Mouse (Mus musculus) embryonic facial prominence, embryonic 11.5 days (tissue): Measurements from ENCODE around the gene Sept4. TPM values are rescaled to one million over a fixed set of nuclear protein-coding genes. Genes with fewer than 3 reads are reported as not detected.
A peak's percentile ranks its signal among the peaks of the same experiment; 100 is the strongest.

ENCODE experiments used
- ATAC-seq: fragments of 200-750 bp; cut with Nextera tagmentation; replicated peaks from 2 replicates; pipeline ENCODE4 v1.8.0; 2017; ENCODE audit warnings: low read depth; ENCODE audit not compliant: insufficient number of reproducible peaks, low FRiP score, low TSS enrichment
- DNase-seq: peaks from one replicate; pipeline ENCODE4 v3.0.0-alpha.2; 2015; ENCODE audit warnings: low spot score
- H3K27ac ChIP-seq: fragments of 300-500 bp; sonication (generic); replicated peaks from 2 replicates; pipeline ENCODE4 v1.5.1; 2014; ENCODE audit warnings: mild to moderate bottlenecking, low read depth, low read length, control low read depth
- H3K27me3 ChIP-seq: fragments of 300-500 bp; sonication (generic); 2 replicates; pipeline ENCODE4 v1.6.1; 2014; ENCODE audit warnings: mild to moderate bottlenecking, low read length, moderate library complexity, mixed read lengths; ENCODE audit not compliant: control insufficient read depth, insufficient read depth
- H3K36me3 ChIP-seq: fragments of 300-500 bp; sonication (generic); replicated peaks from 2 replicates; pipeline ENCODE4 v1.6.1; 2014; ENCODE audit warnings: low read depth, mild to moderate bottlenecking, low read length, moderate library complexity, mixed read lengths; ENCODE audit not compliant: control insufficient read depth, insufficient read depth
- H3K4me1 ChIP-seq: fragments of 300-500 bp; sonication (generic); 2 replicates; pipeline ENCODE4 v1.6.1; 2014; ENCODE audit warnings: low read length, mixed read lengths; ENCODE audit not compliant: control insufficient read depth, insufficient read depth
- H3K4me2 ChIP-seq: fragments of 300-500 bp; sonication (generic); 2 replicates; pipeline ENCODE4 v1.6.1; 2014; ENCODE audit warnings: low read depth, mild to moderate bottlenecking, control low read depth, low read length, moderate library complexity
- H3K4me3 ChIP-seq: fragments of 300-500 bp; sonication (generic); 2 replicates; pipeline ENCODE4 v1.5.1; 2014; ENCODE audit warnings: low read depth, low read length, control low read depth
- H3K9ac ChIP-seq: fragments of 300-500 bp; sonication (generic); replicated peaks from 2 replicates; pipeline ENCODE4 v1.6.1; 2014; ENCODE audit warnings: mild to moderate bottlenecking, control low read depth, low read length
- H3K9me3 ChIP-seq: fragments of 300-500 bp; sonication (generic); replicated peaks from 2 replicates; pipeline ENCODE4 v1.6.1; 2016; ENCODE audit warnings: mild to moderate bottlenecking, low read length, inconsistent platforms, mixed read lengths; ENCODE audit not compliant: control insufficient read depth
- WGBS: fragments of 180-500 bp; shearing (Covaris S2); extraction: QIAGEN DNeasy Blood & Tissue Kit; methylation state at CpG from one replicate; pipeline ENCODE4 v1.1.7; 2014; 5-methylcytosine and 5-hydroxymethylcytosine counted together
- polyA plus RNA-seq: library from polyadenylated mRNA; unstranded; fragments of >200 nt; fragmentation: Nextera tagmentation; extraction: Ambion mirVana; gene quantifications from 2 replicates; pipeline ENCODE4 v1.2.1, GENCODE M21; 2014

Gene Sept4
- polyA plus RNA-seq, 1 experiment from 2014 or later, result 6.6 TPM

- Histone ChIP-seq H3K4me3 (no peak overlapping the region), H3K36me3 (peaks cover 45% of the 10 kb centered on the region), H3K9me3 (no peaks in the 10 kb centered on the region), H3K9ac (no peak overlapping the region), H3K4me1 (no peaks in the 10 kb centered on the region), H3K27ac (no peak overlapping the region), H3K4me2 (no peak overlapping the region), H3K27me3 (no peaks in the 10 kb centered on the region)
- no peak for ATAC-seq
- 88% methylated on average over 5 of the region's 5 CpGs for WGBS
- no peak for DNase-seq
These were observed 46.8 kb downstream of the Sept4 start for GRCm38 (mm10) chr11:87615551-87615950.

DNA sequence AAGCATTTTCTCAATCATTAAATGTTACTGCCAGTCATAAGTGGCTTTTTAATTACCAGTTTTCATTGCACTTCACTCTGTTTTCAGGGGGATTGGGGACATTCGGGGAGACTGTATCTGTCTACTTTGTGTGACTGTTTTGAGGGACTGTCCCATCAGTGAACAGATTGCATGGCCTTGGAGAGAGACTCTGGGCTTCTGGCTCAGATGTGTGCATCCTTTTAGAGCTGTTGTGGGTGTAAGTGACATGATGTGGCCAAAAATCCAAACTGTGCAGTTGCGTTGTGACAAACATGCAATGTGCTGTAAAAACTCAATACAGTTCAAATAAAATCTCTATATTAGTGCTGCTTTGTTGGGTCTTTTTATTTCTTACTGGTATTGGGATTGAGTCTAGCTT is 47.2 kb downstream of the Sept4 start:
- H3K9me3 ChIP-seq, result no peaks in the 10 kb centered on the region
- H3K27ac ChIP-seq, result no peak overlapping the region
- ATAC-seq (no peak), DNase-seq (no peak)
- H3K4me2 ChIP-seq, result no peak overlapping the region
- no peak overlapping the region for H3K9ac ChIP-seq
- no peak overlapping the region for H3K4me3 ChIP-seq
- H3K27me3 ChIP-seq, result no peaks in the 10 kb centered on the region
- H3K36me3 ChIP-seq, result peaks cover 41% of the 10 kb centered on the region
- 91% methylated on average over 2 of the region's 2 CpGs for WGBS
- no peaks in the 10 kb centered on the region for H3K4me1 ChIP-seq

GRCm38 (mm10) chr11:87616790-87617474 is 48.2 kb downstream of the Sept4 start, which contains the start of gene Hsf5:
TSS of gene Hsf5 (plus strand) at chr11:87617164.
- 90% methylated on average over 55 of the region's 69 CpGs for WGBS
- H3K27ac ChIP-seq, result no peak within 1 kb of the TSS
- H3K9me3 ChIP-seq, result no peaks in the 10 kb centered on the region
- ATAC-seq (no peak), DNase-seq (no peak)
- H3K4me3 ChIP-seq, result no peak within 1 kb of the TSS
- peaks cover 33% of the 10 kb centered on the region for H3K36me3 ChIP-seq
- no peaks in the 10 kb centered on the region for H3K27me3 ChIP-seq
- H3K4me2 ChIP-seq, result no peak within 1 kb of the TSS
- no peak within 1 kb of the TSS for H3K9ac ChIP-seq
- no peaks in the 10 kb centered on the region for H3K4me1 ChIP-seq

- Histone ChIP-seq H3K4me1 (no peaks in the 10 kb centered on the region), H3K36me3 (peaks cover 29% of the 10 kb centered on the region), H3K9me3 (no peaks in the 10 kb centered on the region), H3K4me2 (no peak overlapping the region), H3K27me3 (no peaks in the 10 kb centered on the region), H3K27ac (no peak overlapping the region), H3K4me3 (no peak overlapping the region), H3K9ac (no peak overlapping the region)
- 95% methylated on average over 19 of the region's 32 CpGs for WGBS
- ATAC-seq (no peak), DNase-seq (no peak)
These were observed 48.9 kb downstream of the Sept4 start for GRCm38 (mm10) chr11:87617606-87618005.

DNA sequence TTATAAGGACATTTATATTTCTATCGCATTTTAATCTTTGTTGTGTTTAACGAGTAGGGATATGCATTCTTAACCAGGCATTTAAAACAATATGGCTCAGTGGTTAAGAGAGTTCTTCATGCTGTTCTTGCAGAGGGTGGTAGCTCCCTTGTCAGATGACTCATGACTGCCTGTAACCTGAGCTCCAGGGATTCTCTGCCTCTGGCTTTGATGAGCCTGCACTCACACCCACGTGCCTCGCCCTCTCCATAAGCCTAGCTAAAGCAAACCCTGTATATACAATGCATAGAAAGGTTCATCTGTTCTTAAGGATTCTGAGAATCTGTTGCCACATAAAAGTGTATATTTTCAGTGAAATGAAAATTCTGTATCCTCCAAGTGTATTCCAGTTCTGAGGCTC is 54.5 kb downstream of the Sept4 start:
- ATAC-seq (no peak), DNase-seq (no peak)
- Histone ChIP-seq H3K9ac (no peak overlapping the region), H3K27me3 (no peaks in the 10 kb centered on the region), H3K4me1 (no peaks in the 10 kb centered on the region), H3K4me2 (no peak overlapping the region), H3K4me3 (no peak overlapping the region), H3K36me3 (peaks cover 5% of the 10 kb centered on the region), H3K9me3 (no peaks in the 10 kb centered on the region), H3K27ac (no peak overlapping the region)
- WGBS, result 82% methylated on average over 4 of the region's 4 CpGs

GRCm38 (mm10) chr11:87629859-87630258 is 61.2 kb downstream of the Sept4 start:
- Histone ChIP-seq H3K4me1 (no peaks in the 10 kb centered on the region), H3K9me3 (no peaks in the 10 kb centered on the region), H3K36me3 (no peaks in the 10 kb centered on the region), H3K27me3 (no peaks in the 10 kb centered on the region), H3K9ac (no peak overlapping the region), H3K4me2 (no peak overlapping the region), H3K27ac (no peak overlapping the region), H3K4me3 (no peak overlapping the region)
- ATAC-seq (no peak), DNase-seq (peak; percentile 71)
- whole genome bisulfite sequencing, result 33% methylated on average over 10 of the region's 10 CpGs

DNA sequence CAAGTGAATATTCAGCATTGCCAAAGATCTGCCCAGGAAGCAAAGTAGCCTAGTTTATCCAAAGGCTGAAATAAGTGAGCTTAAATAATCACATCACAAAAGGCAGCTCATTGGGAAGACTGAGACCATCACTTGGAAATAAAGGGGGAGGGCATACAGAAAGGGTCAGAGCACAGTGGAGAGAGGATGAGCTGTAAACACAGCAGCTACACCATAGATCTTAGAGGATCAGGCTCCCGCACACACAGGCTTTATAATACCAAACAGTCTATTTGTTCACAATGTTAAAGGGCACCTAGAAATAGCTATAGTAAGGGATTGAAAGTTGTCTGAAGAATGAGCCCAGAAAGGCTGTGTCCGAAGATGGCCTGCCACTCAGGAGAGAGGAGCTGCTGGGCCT is 70.1 kb downstream of the Sept4 start:
- DNase-seq, result no peak
- Histone ChIP-seq H3K27ac (no peak overlapping the region), H3K36me3 (no peaks in the 10 kb centered on the region), H3K4me1 (no peaks in the 10 kb centered on the region), H3K9me3 (no peaks in the 10 kb centered on the region), H3K4me2 (peak overlapping the region; percentile 79), H3K27me3 (no peaks in the 10 kb centered on the region), H3K4me3 (peak overlapping the region; percentile 37), H3K9ac (peak overlapping the region; percentile 79)
- WGBS, result 18% methylated on average over 2 of the region's 2 CpGs
- ATAC-seq, result no peak

DNA sequence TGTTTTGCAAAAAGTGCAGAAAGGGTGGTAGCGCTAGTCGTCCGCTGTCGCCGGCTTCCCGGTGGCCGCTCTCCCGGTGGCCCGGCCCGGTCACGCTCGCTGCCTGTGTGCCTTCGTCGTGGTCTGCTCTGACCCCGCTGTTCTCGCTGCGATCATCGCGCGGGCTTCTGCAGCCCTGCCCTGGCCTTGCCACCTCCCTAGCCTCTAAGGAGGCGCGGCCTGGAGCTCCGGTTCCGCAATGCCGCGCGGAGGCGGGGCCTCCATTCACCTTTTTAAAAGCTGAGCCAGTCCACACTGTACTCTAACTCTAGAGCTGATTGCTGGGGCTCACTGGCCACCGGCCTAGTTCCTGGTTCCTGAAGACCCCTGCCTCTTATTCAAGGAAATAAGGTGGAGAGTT is 70.5 kb downstream of the Sept4 start:
- WGBS, result under 1% methylated on average over 29 of the region's 29 CpGs
- no peaks in the 10 kb centered on the region for H3K4me1 ChIP-seq
- DNase-seq (peak; percentile 69), ATAC-seq (peak; percentile 83)
- no peaks in the 10 kb centered on the region for H3K9me3 ChIP-seq
- peak overlapping the region; percentile 79 for H3K4me2 ChIP-seq
- no peaks in the 10 kb centered on the region for H3K27me3 ChIP-seq
- H3K36me3 ChIP-seq, result no peaks in the 10 kb centered on the region
- H3K4me3 ChIP-seq, result peak overlapping the region; percentile 37
- no peak overlapping the region for H3K27ac ChIP-seq
- peak overlapping the region; percentile 79 for H3K9ac ChIP-seq
